Mouse (Mus musculus): ENCODE measurements around the gene Muc13. TPM values are rescaled to one million over a fixed set of nuclear protein-coding genes. Genes with fewer than 3 reads are reported as not detected.
A peak's percentile ranks its signal among the peaks of the same experiment; 100 is the strongest.

Muc13 gene
- polyA plus RNA-seq, 1 experiment from 2014 or later, result 0.05 TPM

GRCm38 (mm10) chr16:33832728-33833428 is 39.0 kb downstream of the Muc13 start:
- H3K4me2 ChIP-seq, result peak overlapping the region; percentile 47
- 6% methylated on average over 21 of the region's 21 CpGs for WGBS
- ATAC-seq (ENCODE audit: low FRiP score, low read depth), result peak; percentile 65
- no peaks in the 10 kb centered on the region for H3K36me3 ChIP-seq
- H3K9me3 ChIP-seq, result no peaks in the 10 kb centered on the region
- peak overlapping the region; percentile 12 for H3K4me3 ChIP-seq
- peaks cover 72% of the 10 kb centered on the region for H3K27me3 ChIP-seq
- H3K9ac ChIP-seq, result no peak overlapping the region
- peaks cover 32% of the 10 kb centered on the region for H3K4me1 ChIP-seq (replicated peaks)
- H3K27ac ChIP-seq (replicated peaks), result peak overlapping the region; percentile 60; the same call in 1 of the 2 replicates

GRCm38 (mm10) chr16:33833429-33833753 is 39.6 kb downstream of the Muc13 start:
- WGBS, result 2% methylated on average over 5 of the region's 5 CpGs
- Histone ChIP-seq H3K4me1 (replicated peaks) (peaks cover 32% of the 10 kb centered on the region), H3K27ac (replicated peaks) (peak overlapping the region; percentile 60), H3K9me3 (no peaks in the 10 kb centered on the region), H3K36me3 (no peaks in the 10 kb centered on the region), H3K4me2 (peak overlapping the region; percentile 47), H3K4me3 (peak overlapping the region; percentile 18), H3K27me3 (peaks cover 67% of the 10 kb centered on the region), H3K9ac (no peak overlapping the region)
- ATAC-seq (ENCODE audit: low FRiP score, low read depth), result no peak

- Histone ChIP-seq H3K27me3 (peaks cover 63% of the 10 kb centered on the region), H3K9me3 (no peaks in the 10 kb centered on the region), H3K36me3 (no peaks in the 10 kb centered on the region), H3K27ac (replicated peaks) (peak overlapping the region; percentile 60), H3K4me1 (replicated peaks) (peaks cover 32% of the 10 kb centered on the region), H3K4me3 (peak overlapping the region; percentile 18), H3K9ac (no peak overlapping the region; the same call in 1 of the 2 replicates), H3K4me2 (peak overlapping the region; percentile 47)
- WGBS, result 4% methylated on average over 25 of the region's 25 CpGs
- peak; percentile 35; the same call in 1 of the 2 replicates for ATAC-seq (ENCODE audit: low FRiP score, low read depth)
Observed at GRCm38 (mm10) chr16:33833781-33834482, 40.1 kb downstream of the Muc13 start.

- no peak overlapping the region for H3K4me2 ChIP-seq
- no peaks in the 10 kb centered on the region for H3K36me3 ChIP-seq
- H3K4me3 ChIP-seq, result no peak overlapping the region
- H3K27me3 ChIP-seq, result peaks cover 38% of the 10 kb centered on the region
- WGBS, result 86% methylated on average over 3 of the region's 3 CpGs
- H3K9me3 ChIP-seq, result no peaks in the 10 kb centered on the region
- no peak overlapping the region for H3K9ac ChIP-seq
- H3K27ac ChIP-seq (replicated peaks), result no peak overlapping the region
- no peak for ATAC-seq (ENCODE audit: low FRiP score, low read depth)
- H3K4me1 ChIP-seq (replicated peaks), result peaks cover 19% of the 10 kb centered on the region
Observed at GRCm38 (mm10) chr16:33836676-33837075, 42.8 kb downstream of the Muc13 start.

- H3K4me1 ChIP-seq (replicated peaks), result peaks cover 20% of the 10 kb centered on the region
- H3K9me3 ChIP-seq, result no peaks in the 10 kb centered on the region
- no peak overlapping the region for H3K9ac ChIP-seq
- no peak overlapping the region for H3K4me3 ChIP-seq
- H3K27me3 ChIP-seq, result peaks cover 33% of the 10 kb centered on the region
- no peak for ATAC-seq (ENCODE audit: low FRiP score, low read depth)
- no peak overlapping the region for H3K27ac ChIP-seq (replicated peaks)
- WGBS, result 85% methylated on average over 3 of the region's 3 CpGs
- no peak overlapping the region for H3K4me2 ChIP-seq
- H3K36me3 ChIP-seq, result no peaks in the 10 kb centered on the region
Observed at GRCm38 (mm10) chr16:33837191-33837590, 43.4 kb downstream of the Muc13 start.

- no peak for ATAC-seq (ENCODE audit: low FRiP score, low read depth)
- Histone ChIP-seq H3K27ac (replicated peaks) (no peak overlapping the region), H3K36me3 (no peaks in the 10 kb centered on the region), H3K4me2 (no peak overlapping the region), H3K9me3 (no peaks in the 10 kb centered on the region), H3K27me3 (peaks cover 2% of the 10 kb centered on the region; the same call in 1 of the 2 replicates), H3K4me3 (no peak overlapping the region), H3K9ac (no peak overlapping the region), H3K4me1 (replicated peaks) (peaks cover 5% of the 10 kb centered on the region)
- 75% methylated on average over 6 of the region's 6 CpGs for WGBS
Observed at GRCm38 (mm10) chr16:33840616-33841015, 46.8 kb downstream of the Muc13 start.

GRCm38 (mm10) chr16:33842081-33842880 is 48.4 kb downstream of the Muc13 start:
- Histone ChIP-seq H3K4me1 (replicated peaks) (peaks cover 5% of the 10 kb centered on the region), H3K4me3 (no peak overlapping the region), H3K4me2 (no peak overlapping the region), H3K36me3 (no peaks in the 10 kb centered on the region), H3K27me3 (no peaks in the 10 kb centered on the region), H3K9me3 (no peaks in the 10 kb centered on the region), H3K27ac (replicated peaks) (no peak overlapping the region), H3K9ac (no peak overlapping the region)
- ATAC-seq (ENCODE audit: low FRiP score, low read depth), result no peak
- 69% methylated on average over 12 of the region's 12 CpGs for WGBS

- Histone ChIP-seq H3K27me3 (no peaks in the 10 kb centered on the region), H3K9me3 (no peaks in the 10 kb centered on the region), H3K9ac (no peak overlapping the region), H3K4me1 (replicated peaks) (peaks cover 5% of the 10 kb centered on the region), H3K4me2 (no peak overlapping the region), H3K4me3 (no peak overlapping the region), H3K36me3 (no peaks in the 10 kb centered on the region), H3K27ac (replicated peaks) (no peak overlapping the region)
- no peak for ATAC-seq (ENCODE audit: low FRiP score, low read depth)
- 45% methylated on average over 4 of the region's 4 CpGs for WGBS
Observed at GRCm38 (mm10) chr16:33844150-33844611, 50.3 kb downstream of the Muc13 start.

GRCm38 (mm10) chr16:33844866-33845265 is 51.0 kb downstream of the Muc13 start:
- Histone ChIP-seq H3K27ac (replicated peaks) (no peak overlapping the region), H3K27me3 (no peaks in the 10 kb centered on the region), H3K36me3 (no peaks in the 10 kb centered on the region), H3K9me3 (no peaks in the 10 kb centered on the region), H3K9ac (no peak overlapping the region), H3K4me1 (replicated peaks) (peaks cover 5% of the 10 kb centered on the region), H3K4me2 (no peak overlapping the region), H3K4me3 (no peak overlapping the region)
- ATAC-seq (ENCODE audit: low FRiP score, low read depth), result no peak
- WGBS, result 86% methylated on average over 6 of the region's 6 CpGs

GRCm38 (mm10) chr16:33853271-33853670 is 59.4 kb downstream of the Muc13 start:
- Histone ChIP-seq H3K4me1 (replicated peaks) (no peaks in the 10 kb centered on the region), H3K9ac (no peak overlapping the region), H3K27me3 (no peaks in the 10 kb centered on the region), H3K9me3 (no peaks in the 10 kb centered on the region), H3K36me3 (no peaks in the 10 kb centered on the region), H3K4me3 (no peak overlapping the region), H3K27ac (replicated peaks) (no peak overlapping the region), H3K4me2 (no peak overlapping the region)
- no peak for ATAC-seq (ENCODE audit: low FRiP score, low read depth)

- Histone ChIP-seq H3K9ac (no peak overlapping the region), H3K36me3 (no peaks in the 10 kb centered on the region), H3K9me3 (no peaks in the 10 kb centered on the region), H3K27ac (replicated peaks) (no peak overlapping the region), H3K27me3 (no peaks in the 10 kb centered on the region), H3K4me1 (replicated peaks) (peaks cover 9% of the 10 kb centered on the region), H3K4me2 (no peak overlapping the region), H3K4me3 (no peak overlapping the region)
- no peak for ATAC-seq (ENCODE audit: low FRiP score, low read depth)
- WGBS, result 88% methylated on average over 2 of the region's 2 CpGs
Observed at GRCm38 (mm10) chr16:33858766-33859165, 64.9 kb downstream of the Muc13 start.

- 64% methylated on average over 5 of the region's 5 CpGs for WGBS
- Histone ChIP-seq H3K27me3 (no peaks in the 10 kb centered on the region), H3K4me2 (peak overlapping the region; percentile 26; the same call in 1 of the 2 replicates), H3K9me3 (no peaks in the 10 kb centered on the region), H3K4me3 (no peak overlapping the region), H3K36me3 (no peaks in the 10 kb centered on the region), H3K9ac (no peak overlapping the region), H3K27ac (replicated peaks) (no peak overlapping the region), H3K4me1 (replicated peaks) (peaks cover 9% of the 10 kb centered on the region)
- ATAC-seq (ENCODE audit: low FRiP score, low read depth), result no peak
Observed at GRCm38 (mm10) chr16:33859380-33859779, 65.5 kb downstream of the Muc13 start.

All from hindbrain, embryonic 15.5 days (tissue).